In genomic region chr2:58566410-58567065, GRCm38 (mm10) we compare ENCODE assay signal across 8 mouse cellular contexts. TPM values are rescaled to one million over a fixed set of nuclear protein-coding genes. Genes with fewer than 3 reads are reported as not detected.
DNase-seq lines count a peak whose midpoint lies in the region; ATAC-seq and TF ChIP-seq lines count a peak whose summit lies in the region.

No protein-coding gene starts in this region.

- peaks cover 19% of the 10 kb centered on the region for H3K4me1 ChIP-seq in hindbrain, postnatal 0 days (ENCODE audit: insufficient read depth, low read length)

- no peaks in the 10 kb centered on the region for H3K27me3 ChIP-seq in hindbrain, postnatal 0 days (ENCODE audit: insufficient read depth, low read length)

- under 1% methylated on average over 65 of the region's 78 CpGs for WGBS in hindbrain, postnatal 0 days

- H3K4me3 ChIP-seq in hindbrain, postnatal 0 days (ENCODE audit: low read length): peak overlapping the region; percentile 93

- H3K9ac ChIP-seq in hindbrain, postnatal 0 days (replicated peaks; ENCODE audit: low read length): peak overlapping the region; percentile 92

- TF ChIP-seq CTCF in hindbrain, postnatal 0 days (IDR thresholded peaks at IDR 0.05; ENCODE audit: low read depth): no peak; the same call in 1 of the 2 replicates

- no peaks in the 10 kb centered on the region for H3K36me3 ChIP-seq in hindbrain, postnatal 0 days (ENCODE audit: insufficient read depth, low read length)

- no peaks in the 10 kb centered on the region for H3K9me3 ChIP-seq in hindbrain, postnatal 0 days (ENCODE audit: low read length)

- peak; percentile 63 for DNase-seq in R1 (ENCODE audit: low read depth, low spot score)
- peak; percentile 67 to 75 for DNase-seq in cerebellum, postnatal 14 days
- DNase-seq in gastrocnemius, postnatal 10 days: peak; percentile 78
- DNase-seq in hindbrain, postnatal 0 days (ENCODE audit: low spot score): peak; percentile 63
- peak; percentile 38 to 52 for DNase-seq in left cerebral cortex, adult 8-10 months (ENCODE audit: low spot score in 2 of 2)
- DNase-seq in right cerebral cortex, postnatal 14 days: peak; percentile 61
- DNase-seq in urinary bladder, postnatal 4 days (ENCODE audit: low spot score in 2 of 2): peak; percentile 63 to 76

- peak overlapping the region; percentile 72 for H3K4me2 ChIP-seq in hindbrain, postnatal 0 days (ENCODE audit: low read depth, low read length)

- ATAC-seq in hindbrain, postnatal 0 days: peak; percentile 63
- peak; percentile 47 for ATAC-seq in megakaryocyte, adult 5-6 weeks (ENCODE audit: poor library complexity, severe bottlenecking)

- H3K27ac ChIP-seq in hindbrain, postnatal 0 days: peak overlapping the region; percentile 99

RNA-seq across cellular contexts. Expression of gene Acvr1, which starts 0.4 kb away (rescaled TPM):
- 10 to 100 TPM; 23.6 to 31.1 TPM for total RNA-seq in gastrocnemius, postnatal 10 days (2021)
- 11.5 and 12.5 TPM in 2 replicates for total RNA-seq in hindbrain, postnatal 0 days (2014; rRNA removed)
- polyA plus RNA-seq in hindbrain, postnatal 0 days (2015; fragmentation: Nextera tagmentation; extraction: Ambion mirVana): 4.9 and 5.0 TPM in 2 replicates
- total RNA-seq in left cerebral cortex, adult 8-10 months (2022): 10 to 100 TPM; 31.4 to 37.6 (median 32.6) TPM
- total RNA-seq in megakaryocyte, adult 5-6 weeks (2015): 9.6 and 13.2 TPM in 2 replicates
- total RNA-seq in megakaryocyte, adult 5-6 weeks (2017): 3.0 and 3.1 TPM in 2 replicates

RNA-seq across cellular contexts. Expression of gene Upp2, which starts 0.6 kb away (rescaled TPM):
- total RNA-seq in gastrocnemius, postnatal 10 days (2021): 1 to 10 TPM; 1.8 to 3.3 TPM
- total RNA-seq in hindbrain, postnatal 0 days (2014; rRNA removed): 6.8 and 7.8 TPM in 2 replicates
- 10.4 and 11.8 TPM in 2 replicates for polyA plus RNA-seq in hindbrain, postnatal 0 days (2015; fragmentation: Nextera tagmentation; extraction: Ambion mirVana)
- 10 to 100 TPM; 29.5 to 35.7 (median 33.4) TPM for total RNA-seq in left cerebral cortex, adult 8-10 months (2022)
- 1.0 and 1.2 TPM in 2 replicates for total RNA-seq in megakaryocyte, adult 5-6 weeks (2015)
- total RNA-seq in megakaryocyte, adult 5-6 weeks (2017): 0.70 TPM in 1 of 2 replicates, not detected in the other

Comparison
In these comparisons a context has a peak if more than half of its experiments do, and no peak if none do; other contexts are left out.
1. Peak in every context shown above with its lines: DNase-seq, ATAC-seq, H3K4me3 ChIP-seq and H3K27ac ChIP-seq.